Mouse (Mus musculus) forebrain, postnatal 0 days (tissue): ENCODE measurements around the gene Lbh. TPM values are rescaled to one million over a fixed set of nuclear protein-coding genes. Genes with fewer than 3 reads are reported as not detected.
A peak's percentile ranks its signal among the peaks of the same experiment; 100 is the strongest.

Source experiments
- ATAC-seq: fragments of 200-750 bp; cut with Nextera tagmentation; 2 replicates; pipeline ENCODE4 v1.8.0; 2017; ENCODE audit warnings: mild to moderate bottlenecking, moderate library complexity
- DNase-seq: peaks from one replicate; pipeline ENCODE4 v3.0.0-alpha.2; 2015
- H3K27ac ChIP-seq: fragments of 300-500 bp; sonication (generic); 2 replicates; pipeline ENCODE4 v1.5.1; 2014; ENCODE audit warnings: low read depth, mild to moderate bottlenecking, antibody characterized with exemption, low read length, moderate library complexity, mixed read lengths
- H3K27me3 ChIP-seq: fragments of 300-500 bp; sonication (generic); 2 replicates; pipeline ENCODE4 v1.6.1; 2014; ENCODE audit warnings: mild to moderate bottlenecking, low read length, mixed read lengths; ENCODE audit not compliant: insufficient read depth
- H3K36me3 ChIP-seq: fragments of 300-500 bp; sonication (generic); 2 replicates; pipeline ENCODE4 v1.6.1; 2014; ENCODE audit warnings: mild to moderate bottlenecking, moderate library complexity; ENCODE audit not compliant: insufficient read depth
- H3K4me1 ChIP-seq: fragments of 300-500 bp; sonication (generic); 2 replicates; pipeline ENCODE4 v1.6.1; 2014; ENCODE audit warnings: antibody characterized with exemption; ENCODE audit not compliant: insufficient read depth
- H3K4me2 ChIP-seq: fragments of 300-500 bp; sonication (generic); 2 replicates; pipeline ENCODE4 v1.6.1; 2014; ENCODE audit warnings: low read depth, mild to moderate bottlenecking, moderate library complexity
- H3K4me3 ChIP-seq: fragments of 300-500 bp; sonication (generic); 2 replicates; pipeline ENCODE4 v1.5.1; 2014; ENCODE audit warnings: low read depth, low read length, mixed read lengths
- H3K9ac ChIP-seq: fragments of 300-500 bp; sonication (generic); 2 replicates; pipeline ENCODE4 v1.6.1; 2014; ENCODE audit warnings: mild to moderate bottlenecking
- H3K9me3 ChIP-seq: fragments of 300-500 bp; sonication (generic); 2 replicates; pipeline ENCODE4 v1.6.1; 2016; ENCODE audit warnings: low read length
- CTCF ChIP-seq: sonication (generic); IDR thresholded peaks from 2 replicates; pipeline ENCODE4 v1.5.1; 2016; ENCODE audit warnings: antibody characterized with exemption, control low read depth, low read depth
- WGBS: fragments of 180-500 bp; shearing (Covaris S2); extraction: QIAGEN DNeasy Blood & Tissue Kit; methylation state at CpG from one replicate; pipeline ENCODE4 v1.1.7; 2014; 5-methylcytosine and 5-hydroxymethylcytosine counted together
- polyA plus RNA-seq: library from polyadenylated mRNA; unstranded; fragments of >200 nt; fragmentation: Nextera tagmentation; extraction: Ambion mirVana; gene quantifications from 2 replicates; pipeline ENCODE4 v1.2.1, GENCODE M21; 2015
- total RNA-seq: library from RNA; depleted of rRNA; stranded (reverse); fragments of >200 nt; gene quantifications from 2 replicates; pipeline ENCODE4 v1.2.3, GENCODE M21; 2014; rRNA removed

Lbh gene
- 51.9 and 66.7 TPM in 2 replicates for total RNA-seq
- polyA plus RNA-seq, result 3.0 and 3.1 TPM in 2 replicates

DNA sequence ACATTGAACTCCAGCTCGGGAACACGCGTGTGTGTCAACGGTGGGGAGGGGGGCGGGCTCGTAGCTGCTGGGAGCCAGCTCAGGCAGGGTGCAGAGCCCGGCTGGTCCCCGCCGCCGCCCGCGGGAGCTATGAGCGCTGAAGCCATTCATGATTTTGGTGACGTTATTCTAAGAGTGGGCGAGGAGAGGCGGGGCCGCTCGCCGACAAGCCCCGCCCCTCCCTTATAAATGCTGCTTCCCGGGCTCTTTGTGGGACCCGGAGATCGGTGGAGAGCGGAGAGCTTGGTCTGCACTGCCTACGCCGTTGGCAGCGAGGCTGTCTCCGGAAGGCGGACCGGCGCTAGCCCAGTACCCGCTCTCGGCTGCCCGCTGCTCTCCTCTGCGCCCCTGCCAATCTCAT is at the start of gene Lbh:
Lbh (plus strand) TSS at position 253 of the 400 bp plus-strand sequence.
- WGBS, result under 1% methylated on average over 35 of the region's 35 CpGs
- ATAC-seq (peak; percentile 93), DNase-seq (peak; percentile 97)
- Histone ChIP-seq H3K36me3 (peaks cover 14% of the 10 kb centered on the region; the same call in 1 of the 2 replicates), H3K27ac (peak within 1 kb of the TSS; percentile 94), H3K9me3 (no peaks in the 10 kb centered on the region), H3K4me2 (peak within 1 kb of the TSS; percentile 62), H3K9ac (peak within 1 kb of the TSS; percentile 85), H3K4me3 (peak within 1 kb of the TSS; percentile 73), H3K27me3 (no peaks in the 10 kb centered on the region), H3K4me1 (peaks cover 17% of the 10 kb centered on the region; the same call in 1 of the 2 replicates)
- TF ChIP-seq CTCF, result no peak

DNA sequence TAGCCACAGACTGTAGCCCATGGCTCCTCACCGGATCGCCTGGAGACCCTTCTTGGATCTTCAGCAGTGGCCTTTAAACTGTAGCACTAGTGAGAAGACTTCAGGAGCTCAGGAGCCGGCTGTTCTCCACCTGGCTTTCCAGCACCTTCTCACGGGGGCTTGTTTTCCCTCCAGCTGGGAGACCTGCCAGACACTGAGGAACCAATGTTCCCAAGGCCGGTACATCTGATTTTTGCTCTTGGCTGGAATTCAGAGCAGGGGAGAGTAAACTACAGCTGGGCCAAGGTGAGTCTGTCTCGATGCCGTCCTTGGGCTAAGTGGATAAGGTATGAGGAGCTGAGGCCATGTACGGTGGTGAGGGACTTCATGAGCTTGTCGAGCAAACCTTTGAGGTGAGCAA is 39.1 kb upstream of the Lbh start:
- Histone ChIP-seq H3K9me3 (peaks cover 4% of the 10 kb centered on the region; the same call in 1 of the 2 replicates), H3K4me3 (no peak overlapping the region), H3K27ac (no peak overlapping the region), H3K4me2 (no peak overlapping the region), H3K4me1 (no peaks in the 10 kb centered on the region), H3K9ac (no peak overlapping the region), H3K36me3 (no peaks in the 10 kb centered on the region), H3K27me3 (no peaks in the 10 kb centered on the region)
- no peak for TF ChIP-seq CTCF
- no peak for DNase-seq
- WGBS, result 93% methylated on average over 9 of the region's 9 CpGs
- no peak for ATAC-seq

DNA sequence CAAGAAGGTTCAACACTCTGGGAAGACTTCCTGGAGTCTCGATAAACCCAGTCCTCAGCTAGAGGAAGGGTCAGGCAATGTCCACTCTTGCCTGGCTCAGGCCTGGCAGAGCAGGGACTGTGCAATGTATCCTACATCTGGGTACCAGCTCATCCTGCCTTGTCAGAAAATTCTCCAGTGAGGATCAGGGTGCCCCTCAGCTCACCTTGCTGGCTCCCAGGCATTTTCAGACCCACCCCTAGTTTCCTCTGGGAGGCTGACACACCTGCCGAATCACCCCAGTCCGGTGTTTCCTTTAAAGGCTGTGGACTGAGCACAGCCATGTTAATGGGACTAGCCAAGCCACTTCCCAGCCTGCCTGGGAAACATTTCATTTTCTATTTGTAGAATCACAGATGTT is 37.9 kb upstream of the Lbh start:
- no peaks in the 10 kb centered on the region for H3K9me3 ChIP-seq
- ATAC-seq, result no peak

DNA sequence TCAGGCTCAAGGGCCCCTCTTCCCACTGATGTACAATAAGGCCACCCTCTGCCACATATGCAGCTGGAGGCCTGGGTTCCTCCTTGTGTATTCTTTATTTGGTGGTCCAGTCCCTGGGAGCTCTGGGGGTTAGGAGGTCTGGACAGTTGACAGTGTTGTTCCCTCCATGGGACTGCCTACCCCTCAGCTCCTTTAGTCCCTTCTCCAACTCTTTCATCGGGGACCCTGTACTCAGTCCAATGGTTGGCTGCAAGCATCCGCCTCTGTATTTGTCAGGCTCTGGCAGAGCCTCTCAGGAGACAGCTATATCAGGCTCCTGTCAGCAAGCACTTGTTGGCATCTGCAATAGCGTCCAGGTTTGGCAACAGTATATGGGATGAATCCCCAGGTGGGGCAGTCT is 37.1 kb upstream of the Lbh start:
- DNase-seq (no peak), ATAC-seq (no peak)
- Histone ChIP-seq H3K4me2 (no peak overlapping the region), H3K27ac (no peak overlapping the region), H3K9ac (no peak overlapping the region), H3K4me1 (no peaks in the 10 kb centered on the region), H3K27me3 (no peaks in the 10 kb centered on the region), H3K36me3 (no peaks in the 10 kb centered on the region), H3K9me3 (no peaks in the 10 kb centered on the region), H3K4me3 (no peak overlapping the region)
- 66% methylated on average over 3 of the region's 3 CpGs for WGBS
- no peak for TF ChIP-seq CTCF

More for the DNA sequence above, 37.9 kb upstream of the Lbh start:
- no peak overlapping the region for H3K4me2 ChIP-seq
- H3K4me3 ChIP-seq, result no peak overlapping the region
- TF ChIP-seq CTCF, result no peak
- no peaks in the 10 kb centered on the region for H3K4me1 ChIP-seq
- H3K36me3 ChIP-seq, result no peaks in the 10 kb centered on the region
- WGBS, result 82% methylated on average over 3 of the region's 3 CpGs
- H3K9ac ChIP-seq, result no peak overlapping the region
- no peaks in the 10 kb centered on the region for H3K27me3 ChIP-seq
- DNase-seq, result no peak
- no peak overlapping the region for H3K27ac ChIP-seq

DNA sequence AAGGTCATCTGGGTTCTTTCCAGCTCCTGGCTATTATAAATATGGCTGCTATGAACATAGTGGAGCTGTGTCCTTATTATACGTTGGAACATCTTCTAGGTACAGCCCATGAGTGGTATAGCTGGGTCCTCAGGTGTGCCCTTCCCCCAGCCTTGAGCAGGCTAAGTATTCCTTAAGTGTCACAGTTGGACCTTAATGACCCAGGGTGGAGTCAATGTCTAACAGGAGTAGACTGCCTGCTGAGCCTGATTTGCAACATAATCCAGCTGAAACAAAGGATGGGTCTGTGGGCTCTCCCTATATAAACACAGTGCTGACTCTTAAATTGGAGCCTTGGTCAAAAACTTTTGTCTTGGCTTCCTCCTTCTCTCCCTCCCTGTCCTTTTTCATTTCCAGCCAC is 36.3 kb upstream of the Lbh start:
- no peaks in the 10 kb centered on the region for H3K4me1 ChIP-seq
- no peaks in the 10 kb centered on the region for H3K36me3 ChIP-seq
- TF ChIP-seq CTCF, result no peak
- WGBS, result 45% methylated on average over 1 of the region's 1 CpGs
- no peaks in the 10 kb centered on the region for H3K27me3 ChIP-seq
- no peak overlapping the region for H3K4me3 ChIP-seq
- ATAC-seq, result no peak
- H3K27ac ChIP-seq, result no peak overlapping the region
- H3K9me3 ChIP-seq, result no peaks in the 10 kb centered on the region
- no peak overlapping the region for H3K4me2 ChIP-seq
- no peak for DNase-seq
- no peak overlapping the region for H3K9ac ChIP-seq

DNA sequence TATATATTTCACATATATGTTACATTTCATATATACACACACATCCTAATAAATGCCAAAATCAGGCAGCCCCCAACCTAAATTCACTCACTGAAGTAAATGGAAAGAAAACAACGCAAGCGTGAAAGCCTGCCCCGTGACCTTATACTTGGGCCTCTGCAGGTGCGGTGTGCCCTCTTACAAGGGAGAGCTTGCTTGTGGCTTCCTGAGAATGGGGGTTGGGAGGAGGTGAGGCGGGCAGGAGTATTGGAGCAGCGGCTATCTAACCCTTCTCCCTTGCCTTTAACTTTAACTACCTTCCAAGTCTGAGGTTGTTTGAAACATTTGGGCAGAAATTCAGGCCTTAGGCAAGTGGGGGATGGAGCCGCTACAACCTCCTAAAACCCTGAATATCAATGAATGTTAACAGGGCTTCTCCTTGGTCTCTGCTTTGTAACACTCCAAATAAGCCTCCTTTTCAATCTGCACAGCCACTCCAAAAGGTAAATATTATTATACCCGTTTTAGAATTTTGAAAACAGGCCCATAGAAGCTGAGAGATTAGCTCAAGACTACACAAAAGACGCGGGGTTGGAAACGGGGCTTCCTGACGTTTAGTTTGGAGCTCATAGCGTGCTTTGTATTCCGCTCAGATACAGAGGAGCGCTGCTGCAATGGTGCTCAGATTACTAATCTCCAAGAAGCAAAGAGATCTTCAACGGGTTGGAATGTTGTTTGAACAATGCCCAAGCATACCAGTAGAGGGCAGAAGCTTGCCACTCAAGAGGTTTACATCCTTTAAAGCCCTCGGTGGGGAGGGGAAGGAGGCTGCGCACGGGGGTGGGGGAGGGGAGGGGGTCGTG is 28.3 kb upstream of the Lbh start:
- no peaks in the 10 kb centered on the region for H3K9me3 ChIP-seq
- no peak overlapping the region for H3K9ac ChIP-seq
- no peak overlapping the region for H3K27ac ChIP-seq
- 8% methylated on average over 20 of the region's 20 CpGs for WGBS
- peak; percentile 84 for TF ChIP-seq CTCF
- no peaks in the 10 kb centered on the region; the same call in 1 of the 2 replicates for H3K27me3 ChIP-seq
- DNase-seq (peak; percentile 90), ATAC-seq (peak; percentile 96)
- peak overlapping the region; percentile 22; the same call in 1 of the 2 replicates for H3K4me2 ChIP-seq
- no peaks in the 10 kb centered on the region for H3K36me3 ChIP-seq
- no peaks in the 10 kb centered on the region for H3K4me1 ChIP-seq
- H3K4me3 ChIP-seq, result no peak overlapping the region

DNA sequence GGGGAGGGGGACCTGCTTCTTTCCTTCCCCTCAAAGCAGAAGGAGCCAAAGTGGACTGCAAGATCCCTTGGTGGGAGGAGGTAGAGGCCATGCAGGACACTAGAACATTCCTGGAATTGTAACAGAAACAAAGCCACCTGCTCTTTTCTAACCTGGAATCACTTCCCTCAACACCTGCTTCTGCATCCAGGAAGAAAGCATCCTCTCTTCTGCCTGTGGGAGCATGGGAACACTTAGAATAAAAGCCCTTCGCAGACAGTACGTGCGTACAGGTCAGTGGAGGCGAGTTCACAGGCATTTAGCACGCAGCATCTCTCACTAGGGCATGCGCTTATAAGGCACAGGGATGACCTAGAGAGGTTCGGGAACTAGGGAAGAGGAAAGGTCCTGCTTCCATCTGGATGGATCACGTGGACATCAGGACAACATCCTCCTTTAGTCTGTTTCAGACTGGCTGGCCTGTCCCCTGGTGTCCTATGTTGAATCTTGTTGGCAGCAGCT is 27.7 kb upstream of the Lbh start:
- WGBS, result 55% methylated on average over 8 of the region's 8 CpGs
- Histone ChIP-seq H3K27me3 (no peaks in the 10 kb centered on the region; the same call in 1 of the 2 replicates), H3K9me3 (no peaks in the 10 kb centered on the region), H3K4me2 (no peak overlapping the region), H3K4me1 (no peaks in the 10 kb centered on the region), H3K9ac (no peak overlapping the region), H3K36me3 (no peaks in the 10 kb centered on the region), H3K4me3 (no peak overlapping the region), H3K27ac (no peak overlapping the region)
- no peak for TF ChIP-seq CTCF
- DNase-seq, result peak; percentile 18
- ATAC-seq, result peak; percentile 38
